10 mouse cellular contexts compared by ENCODE assay signal in genomic region chr4:57866088-57866487, GRCm38 (mm10). TPM values are rescaled to one million over a fixed set of nuclear protein-coding genes. Genes with fewer than 3 reads are reported as not detected.
DNase-seq lines count a peak whose midpoint lies in the region; ATAC-seq and TF ChIP-seq lines count a peak whose summit lies in the region.
"Had no signal": no experiment of that assay in that cellular context is flagged by ENCODE, and none has a peak within 500 bp of the region (broad histone marks: within the 10 kb centered on the region; RNA-seq: fewer than 3 reads in every experiment).

No protein-coding gene starts in this region.

- H3K4me3 ChIP-seq in intestine, embryonic 15.5 days (replicated peaks), result no peak overlapping the region
- H3K4me3 ChIP-seq in intestine, embryonic 16.5 days (ENCODE audit: low read length), result no peak overlapping the region
- no peak overlapping the region for H3K4me3 ChIP-seq in lung, embryonic 14.5 days (ENCODE audit: low read depth, low read length)
- H3K4me3 ChIP-seq: limb, embryonic 12.5 days had no signal

- H3K9me3 ChIP-seq in intestine, embryonic 15.5 days, result no peaks in the 10 kb centered on the region
- H3K9me3 ChIP-seq in intestine, embryonic 16.5 days (ENCODE audit: control insufficient read depth, low read length), result no peaks in the 10 kb centered on the region
- no peaks in the 10 kb centered on the region for H3K9me3 ChIP-seq in lung, embryonic 14.5 days (ENCODE audit: low read depth, low read length)
- H3K9me3 ChIP-seq: limb, embryonic 12.5 days had no signal

- no peaks in the 10 kb centered on the region for H3K27me3 ChIP-seq in intestine, embryonic 15.5 days (replicated peaks)
- H3K27me3 ChIP-seq in intestine, embryonic 16.5 days (replicated peaks; ENCODE audit: control insufficient read depth, insufficient read depth, low read length), result no peaks in the 10 kb centered on the region
- no peaks in the 10 kb centered on the region for H3K27me3 ChIP-seq in lung, embryonic 14.5 days (ENCODE audit: insufficient read depth, low read length)
- H3K27me3 ChIP-seq: limb, embryonic 12.5 days had no signal

- peak; percentile 56 for DNase-seq in adipocyte (ENCODE audit: low spot score)
- DNase-seq in heart, adult 9 months (ENCODE audit: low spot score in 2 of 2), result peak; percentile 82 to 90
- DNase-seq in lung, embryonic 14.5 days, result peak; percentile 48
- DNase-seq in right cerebral cortex, postnatal 25 days, result no peak
- DNase-seq in cerebellum, adult 11-12 months, result no peak
- DNase-seq: thymus, postnatal 14 days had no signal

- no peak for TF ChIP-seq CTCF in lung, embryonic 14.5 days (IDR thresholded peaks at IDR 0.05; ENCODE audit: low read depth)

- peaks cover 9% of the 10 kb centered on the region; the same call in 1 of the 2 replicates for H3K4me1 ChIP-seq in intestine, embryonic 15.5 days (replicated peaks)
- peaks cover 8% of the 10 kb centered on the region; the same call in 1 of the 2 replicates for H3K4me1 ChIP-seq in intestine, embryonic 16.5 days (ENCODE audit: control insufficient read depth, insufficient read depth, low read length)
- peaks cover 6% of the 10 kb centered on the region for H3K4me1 ChIP-seq in lung, embryonic 14.5 days (ENCODE audit: insufficient read depth)

- no peak for ATAC-seq in intestine, embryonic 15.5 days
- ATAC-seq in intestine, embryonic 16.5 days, result no peak
- ATAC-seq in lung, embryonic 14.5 days (ENCODE audit: insufficient read depth), result no peak
- no peak for ATAC-seq in CD4-positive, CD25-positive, alpha-beta regulatory T cell, adult 4 months

- 0 out of 2 replicates have a peak overlapping the region, but pooled peaks have one; percentile 23 for H3K27ac ChIP-seq in intestine, embryonic 15.5 days
- no peak overlapping the region for H3K27ac ChIP-seq in intestine, embryonic 16.5 days (ENCODE audit: low read length)
- no peak overlapping the region for H3K27ac ChIP-seq in lung, embryonic 14.5 days (ENCODE audit: low read depth)
- H3K27ac ChIP-seq: limb, embryonic 12.5 days had no signal

- H3K4me2 ChIP-seq in intestine, embryonic 15.5 days (replicated peaks), result no peak overlapping the region
- H3K4me2 ChIP-seq in intestine, embryonic 16.5 days (ENCODE audit: low read depth, low read length), result no peak overlapping the region
- H3K4me2 ChIP-seq in lung, embryonic 14.5 days, result no peak overlapping the region
- H3K4me2 ChIP-seq: limb, embryonic 12.5 days had no signal

- H3K36me3 ChIP-seq in intestine, embryonic 15.5 days, result no peaks in the 10 kb centered on the region
- H3K36me3 ChIP-seq in intestine, embryonic 16.5 days (ENCODE audit: control insufficient read depth, insufficient read depth, low read length), result no peaks in the 10 kb centered on the region
- H3K36me3 ChIP-seq in lung, embryonic 14.5 days (ENCODE audit: insufficient read depth), result no peaks in the 10 kb centered on the region; the same call in 1 of the 2 replicates
- H3K36me3 ChIP-seq: limb, embryonic 12.5 days had no signal

- H3K9ac ChIP-seq in intestine, embryonic 15.5 days, result no peak overlapping the region
- H3K9ac ChIP-seq in intestine, embryonic 16.5 days (ENCODE audit: low read depth, low read length), result no peak overlapping the region
- no peak overlapping the region for H3K9ac ChIP-seq in lung, embryonic 14.5 days
- H3K9ac ChIP-seq: limb, embryonic 12.5 days had no signal

- 28% methylated on average over 2 of the region's 2 CpGs for WGBS in intestine, embryonic 15.5 days
- 36% methylated on average over 2 of the region's 2 CpGs for WGBS in intestine, embryonic 16.5 days
- 20% methylated on average over 2 of the region's 2 CpGs for WGBS in lung, embryonic 14.5 days

RNA-seq across cellular contexts. Expression of gene D630039A03Rik, which starts 50.0 kb away (rescaled TPM):
- polyA plus RNA-seq in intestine, embryonic 15.5 days (2015; fragmentation: Nextera tagmentation; extraction: Ambion mirVana), result 10.9 and 11.2 TPM in 2 replicates
- polyA plus RNA-seq in intestine, embryonic 16.5 days (2015; fragmentation: Nextera tagmentation; extraction: Ambion mirVana), result 13.3 and 14.1 TPM in 2 replicates
- 2.2 and 2.3 TPM in 2 replicates for polyA plus RNA-seq in lung, embryonic 14.5 days (2014; fragmentation: Nextera tagmentation; extraction: Ambion mirVana)
- polyA plus RNA-seq in CD4-positive, CD25-positive, alpha-beta regulatory T cell, adult 4 months (2017; shearing (Covaris generic)), result 10 to 100 TPM in 1 of 2 experiments, 1 to 10 TPM in 1; 9.2 to 13.9 TPM

Comparison
In these comparisons a context has a peak if more than half of its experiments do, and no peak if none do; other contexts are left out.
1. DNase-seq: peak in adipocyte (single experiment), heart, adult 9 months (2 of 2) and lung, embryonic 14.5 days (single experiment); none in right cerebral cortex, postnatal 25 days (single experiment) and cerebellum, adult 11-12 months (single experiment).